Mouse (Mus musculus) kidney, postnatal 10 days (tissue): Measurements from ENCODE around the gene Gm16434.
"Not testable (repeated sequence)": the region's sequence is repeated elsewhere in the genome, so short reads cannot be mapped to it uniquely, and the experiment has no call there.

ENCODE experiments used
- DNase-seq: peaks from one replicate; pipeline ENCODE4 v3.0.0; 2021; ENCODE audit warnings: mixed read lengths

The Gm16434 gene

GRCm38 (mm10) chr14:7194440-7194839, at the start of gene Gm16434:
TSS of gene Gm16434 (minus strand) at chr14:7194540.
- DNase-seq: not testable (repeated sequence)

DNA sequence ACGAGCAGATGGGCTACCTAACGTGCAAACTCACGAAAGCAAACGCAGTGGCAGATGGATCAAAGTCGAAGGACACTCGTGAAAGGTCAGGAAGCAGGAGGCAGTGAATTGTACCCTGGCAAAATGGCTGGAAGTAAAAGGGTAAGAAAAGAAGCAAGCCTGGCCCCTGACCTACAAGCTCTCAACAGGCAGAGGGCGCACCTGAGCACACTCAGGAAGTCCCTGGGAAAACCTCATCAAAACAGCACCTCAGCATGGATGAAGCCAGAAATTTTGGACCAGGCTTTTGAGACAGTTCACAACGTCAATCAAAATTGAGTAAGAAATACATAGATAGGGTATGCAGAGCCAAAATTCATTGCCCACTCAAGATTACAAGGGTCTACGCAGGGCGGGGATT, 49.2 kb upstream of the Gm16434 start:
- DNase-seq: peak; percentile 4

DNA sequence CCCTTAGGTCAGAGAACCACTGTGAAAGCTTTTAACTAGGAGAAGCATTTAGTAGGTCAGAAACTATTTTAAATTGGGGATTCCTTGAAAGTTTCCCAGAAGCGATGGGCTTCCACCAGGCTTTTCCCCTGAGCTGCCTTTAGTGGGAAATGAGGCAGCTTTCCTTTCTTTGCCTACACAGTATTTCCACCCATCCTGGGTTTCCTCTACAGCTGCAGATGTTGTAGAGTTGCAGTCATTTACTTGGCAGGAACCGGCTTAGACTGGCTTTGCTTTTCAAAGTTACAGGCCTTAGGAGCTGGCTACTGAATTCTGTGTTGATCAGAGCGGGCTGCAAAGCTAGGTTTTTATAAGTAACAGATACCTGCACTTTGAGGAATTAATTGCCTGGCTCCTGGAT, 5.7 kb upstream of the Gm16434 start:
- peak; percentile 2 for DNase-seq

DNA sequence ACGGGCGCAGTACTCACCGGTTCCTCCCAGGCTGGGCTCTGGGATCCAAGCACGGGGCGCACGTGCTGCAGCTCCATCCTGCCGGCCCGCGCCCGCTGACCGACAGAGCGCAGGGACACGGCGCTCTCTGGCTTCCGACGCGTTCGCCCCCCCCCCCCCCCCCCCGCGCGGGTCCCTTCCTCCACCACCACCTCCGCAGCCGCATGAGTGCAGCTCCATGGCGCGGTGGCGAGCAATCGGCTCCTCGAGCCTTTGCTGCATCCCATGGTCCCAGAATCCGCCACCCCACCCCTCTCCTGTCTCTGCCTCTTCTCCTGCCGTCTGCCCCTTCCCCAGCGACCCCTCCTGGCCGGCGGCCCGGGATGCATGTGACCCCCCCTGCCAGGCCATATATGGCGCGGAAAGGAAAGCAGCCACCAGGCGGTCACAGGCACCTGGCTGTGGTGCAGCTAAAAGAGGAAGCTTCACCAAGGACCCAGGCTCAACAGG, 19.8 kb downstream of the Gm16434 start, which contains the start of gene Gm3512:
Gm3512 (minus strand) TSS at position 51 of the 489 bp plus-strand sequence.
- peak; percentile 2 for DNase-seq
